Mouse (Mus musculus) liver, adult 2 months (tissue): ENCODE results near the gene Sp140.
"Not testable (repeated sequence)": the region's sequence is repeated elsewhere in the genome, so short reads cannot be mapped to it uniquely, and the experiment has no call there.

Source experiments
- CTCF ChIP-seq: fragments of 200-500 bp; IDR thresholded peaks from 2 replicates; pipeline ENCODE4 v1.5.1; 2011; ENCODE audit warnings: low read depth, low read length, control low read depth
- POLR2A ChIP-seq: fragments of 200-500 bp; IDR thresholded peaks from 2 replicates; pipeline ENCODE4 v1.6.1; 2011; ENCODE audit warnings: low read length, control low read depth; ENCODE audit not compliant: insufficient read depth; ENCODE audit errors: extremely low read depth

DNA sequence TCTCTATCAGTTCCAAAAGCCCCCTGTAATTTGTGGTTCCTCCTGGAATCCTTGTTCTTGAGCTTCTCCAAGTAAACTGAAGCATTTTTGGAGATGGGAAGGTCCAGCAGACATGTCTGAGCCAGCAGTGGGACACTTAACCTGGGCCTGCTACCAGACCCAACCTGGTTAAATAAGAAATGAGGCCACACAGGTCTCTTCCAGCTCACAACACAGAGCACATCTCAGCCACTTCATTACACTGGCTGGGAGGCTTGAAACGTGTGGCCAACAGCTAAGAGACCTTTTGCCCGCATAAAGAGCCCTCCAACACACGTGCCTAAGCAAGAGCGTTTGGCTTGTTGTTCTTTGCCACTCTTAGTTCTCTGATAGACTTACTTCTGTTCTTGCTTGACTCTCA, 26.6 kb upstream of the Sp140 start:
- not testable (repeated sequence) for TF ChIP-seq POLR2A, CTCF
